Mouse (Mus musculus) kidney, adult 9 months (tissue): ENCODE results near the gene Gimd1.

Experiments
- DNase-seq: peaks from one replicate; pipeline ENCODE4 v3.0.0; 2022

Gimd1 gene

DNA sequence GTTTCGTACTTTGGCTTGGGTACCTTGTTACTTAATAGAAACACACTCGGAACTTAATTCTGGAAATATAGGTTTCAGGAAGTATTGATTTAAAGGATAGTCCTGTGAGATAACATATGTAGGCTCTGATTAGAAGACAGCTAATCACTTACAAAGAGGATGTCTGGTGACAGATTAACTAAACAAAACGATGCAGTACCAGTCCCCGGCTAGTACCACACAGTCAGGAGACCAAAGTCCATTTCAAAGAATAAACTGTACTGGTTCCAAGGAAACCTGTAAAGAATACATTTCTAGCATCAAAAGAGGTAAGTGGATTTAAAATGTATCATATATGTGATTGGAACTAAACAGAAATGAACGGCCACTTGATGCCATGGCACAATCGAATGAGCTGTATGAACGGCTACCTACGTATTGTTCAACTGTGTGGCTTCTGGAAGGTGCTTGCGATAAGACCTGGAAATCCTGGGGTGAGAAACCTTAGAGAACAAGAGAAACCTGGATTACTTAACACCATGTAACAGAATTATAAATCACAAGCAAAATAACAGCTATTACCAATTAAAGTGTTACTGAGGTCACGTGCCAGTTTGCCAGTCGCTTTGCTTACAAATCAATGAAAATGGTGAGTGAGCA lies at the start of gene Gimd1:
Gimd1 (plus strand) TSS at position 220 of the 639 bp plus-strand sequence.
- DNase-seq: peak; percentile 36

DNA sequence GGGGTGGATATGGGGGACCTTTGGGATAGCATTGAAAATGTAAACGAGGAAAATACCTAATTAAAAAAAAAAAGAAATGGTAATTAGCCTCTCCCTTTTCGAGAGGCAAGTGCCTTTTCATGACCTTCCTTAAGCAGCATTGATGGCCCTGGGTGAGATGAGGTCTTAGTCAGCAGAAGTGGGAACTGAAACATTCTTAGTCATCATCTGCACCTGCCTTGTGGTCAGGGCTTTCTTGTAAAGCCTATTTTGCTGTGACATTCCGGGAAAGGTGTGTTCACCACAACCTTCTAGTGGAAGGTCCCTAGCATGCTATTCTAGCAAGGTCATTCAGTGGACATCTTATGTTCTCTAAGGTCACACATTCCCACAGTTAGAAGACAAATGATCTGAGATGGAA lies 48.4 kb upstream of the Gimd1 start:
- no peak for DNase-seq

DNA sequence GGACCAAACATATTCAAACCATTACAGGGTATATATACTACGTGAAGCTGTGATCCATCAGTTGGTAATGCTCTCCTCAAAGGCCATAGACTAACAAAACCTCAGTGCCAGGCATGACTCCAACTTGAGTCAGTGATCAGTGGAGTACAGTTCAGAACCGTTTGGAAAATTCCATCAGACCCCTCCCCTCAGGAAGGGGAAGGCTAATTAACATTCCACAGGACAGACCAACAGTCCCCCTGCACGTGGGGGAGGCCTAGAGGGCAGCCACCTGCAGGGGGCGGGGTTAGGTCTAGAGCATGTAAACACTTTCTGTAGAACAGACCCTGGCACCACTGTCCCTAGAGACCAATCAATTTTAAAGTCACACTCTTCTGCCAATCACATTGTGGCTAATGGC lies 47.3 kb upstream of the Gimd1 start:
- no peak for DNase-seq

DNA sequence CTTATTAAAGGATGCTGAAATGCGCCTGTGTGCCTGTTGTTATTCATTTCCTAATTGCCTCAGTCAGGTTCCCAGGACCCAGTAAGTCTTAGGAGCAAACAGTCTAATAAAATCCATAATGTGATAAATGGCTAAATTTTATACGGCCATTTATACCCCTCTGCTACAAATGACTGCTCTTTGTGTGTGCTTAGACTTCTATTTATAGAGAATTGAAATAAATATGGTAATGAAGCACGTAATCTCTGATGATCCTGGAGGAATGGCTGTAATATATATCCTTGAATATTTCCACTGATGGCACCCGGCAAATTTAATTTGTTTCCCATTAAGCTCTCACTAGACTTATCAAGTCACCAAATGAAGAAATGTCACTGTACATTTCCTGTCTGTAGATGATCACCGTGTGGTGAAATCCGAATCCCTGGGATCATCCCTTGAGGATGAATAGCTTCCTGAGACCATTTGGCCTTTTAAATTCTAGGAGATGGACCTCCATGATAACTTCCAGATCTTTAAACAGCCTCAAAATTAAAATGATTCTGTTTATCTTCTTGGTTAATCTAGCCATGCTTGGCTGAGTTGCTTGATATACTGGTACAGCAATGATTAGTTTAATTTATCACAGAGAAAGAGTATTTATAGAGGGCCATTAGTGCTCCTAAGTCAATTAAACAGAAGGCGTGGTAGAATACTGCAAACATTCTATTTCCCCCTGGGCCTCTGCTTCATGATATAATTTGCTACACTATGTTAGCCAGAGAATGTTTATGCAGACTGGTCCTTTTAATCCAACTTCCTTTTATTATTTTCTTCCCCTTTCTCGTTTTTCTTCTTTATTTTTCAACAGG lies 44.3 kb upstream of the Gimd1 start:
- no peak for DNase-seq

DNA sequence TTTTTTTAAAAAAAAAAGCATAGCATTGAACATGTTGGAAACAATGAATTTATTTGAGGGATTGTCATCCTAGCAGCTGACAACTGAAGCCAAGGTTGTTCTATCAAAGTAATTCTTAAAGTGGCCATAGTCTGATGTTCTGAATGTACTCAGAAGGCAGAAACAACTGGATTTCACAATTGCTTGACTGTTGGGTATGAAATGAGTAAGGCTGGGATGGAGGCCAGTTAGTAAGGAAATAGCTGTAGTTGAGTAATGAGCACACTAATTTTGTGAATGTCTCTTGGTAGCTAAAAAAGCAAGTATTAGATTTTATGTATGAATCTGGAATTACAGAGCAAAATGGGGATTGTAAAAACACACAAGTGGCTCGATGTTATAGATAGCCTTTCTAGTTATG lies 41.5 kb upstream of the Gimd1 start:
- no peak for DNase-seq

DNA sequence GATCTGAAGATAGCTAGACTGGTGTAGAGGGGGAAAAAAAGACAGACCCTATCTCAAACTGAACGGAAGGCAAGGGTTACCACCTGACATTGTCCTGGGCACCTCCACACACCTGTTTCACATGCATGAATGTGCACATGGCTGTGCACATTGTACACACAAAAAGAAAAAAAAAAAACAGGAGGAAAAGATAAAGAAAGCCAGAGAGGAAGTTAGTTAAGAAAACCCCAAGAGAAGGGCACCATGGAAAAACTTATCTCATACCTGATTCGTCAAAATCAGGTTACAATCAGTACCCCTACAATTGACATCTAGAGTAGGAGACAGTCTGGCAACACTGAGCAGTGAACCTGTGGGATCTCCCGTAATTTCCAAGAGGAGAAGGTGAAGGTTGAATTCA lies 39.6 kb upstream of the Gimd1 start:
- DNase-seq: no peak

DNA sequence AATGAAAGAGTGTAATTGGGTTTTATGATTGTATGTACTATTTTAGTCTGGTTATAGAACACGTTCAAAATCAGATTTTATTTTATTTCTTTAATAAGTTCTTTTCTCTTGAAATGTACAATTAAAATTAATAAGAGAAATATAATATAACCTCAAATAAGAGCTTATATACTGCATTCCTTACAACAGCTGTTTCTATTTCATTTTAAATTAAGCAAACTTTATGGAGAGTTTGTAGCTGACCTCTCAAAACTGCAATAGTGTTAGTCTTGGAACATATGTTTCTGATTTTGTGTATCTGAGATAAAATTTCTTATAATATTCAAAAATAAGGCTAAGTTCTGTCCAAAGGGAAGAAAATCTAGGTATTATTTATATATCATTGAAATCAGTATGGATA lies 39.0 kb upstream of the Gimd1 start:
- no peak for DNase-seq

DNA sequence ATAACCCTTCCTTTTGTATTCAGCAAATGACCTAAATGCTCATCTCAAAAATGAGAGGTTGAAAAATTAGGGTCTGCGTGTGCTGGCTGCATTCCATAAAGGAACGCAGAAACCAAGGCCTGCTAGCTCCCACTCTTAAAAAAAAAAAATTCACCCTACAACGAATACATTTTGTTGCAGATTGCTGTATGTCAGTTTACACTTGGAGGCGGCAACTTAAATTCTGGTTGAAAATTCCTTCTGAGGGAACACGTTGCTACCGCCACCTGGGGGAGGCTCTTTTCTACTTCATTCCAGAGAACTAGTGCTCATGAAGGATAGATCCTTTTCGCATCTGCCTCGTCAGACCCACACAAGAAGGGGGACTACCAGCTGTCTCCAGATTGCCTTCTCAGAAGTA lies 879 bp upstream of the Gimd1 start:
- DNase-seq: no peak

DNA sequence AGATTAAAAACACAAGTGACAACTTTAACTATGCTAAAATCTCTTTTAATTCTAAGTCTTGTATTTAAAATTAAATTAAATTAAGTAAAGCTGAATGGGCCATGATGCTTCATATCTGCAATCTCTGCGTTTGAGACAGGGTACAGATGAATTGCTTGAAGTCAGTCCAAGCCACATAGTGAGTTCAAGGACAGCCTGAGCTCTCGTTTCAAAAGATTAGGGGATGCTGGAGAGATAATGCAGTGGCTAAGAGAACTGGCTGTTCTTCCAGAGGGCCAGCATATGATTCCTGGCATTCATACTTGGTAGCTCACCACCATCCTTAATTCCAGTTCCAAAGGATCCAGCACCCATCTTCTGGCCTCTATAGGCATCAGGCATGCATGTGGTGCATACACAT lies 3.6 kb downstream of the Gimd1 start:
- no peak for DNase-seq

DNA sequence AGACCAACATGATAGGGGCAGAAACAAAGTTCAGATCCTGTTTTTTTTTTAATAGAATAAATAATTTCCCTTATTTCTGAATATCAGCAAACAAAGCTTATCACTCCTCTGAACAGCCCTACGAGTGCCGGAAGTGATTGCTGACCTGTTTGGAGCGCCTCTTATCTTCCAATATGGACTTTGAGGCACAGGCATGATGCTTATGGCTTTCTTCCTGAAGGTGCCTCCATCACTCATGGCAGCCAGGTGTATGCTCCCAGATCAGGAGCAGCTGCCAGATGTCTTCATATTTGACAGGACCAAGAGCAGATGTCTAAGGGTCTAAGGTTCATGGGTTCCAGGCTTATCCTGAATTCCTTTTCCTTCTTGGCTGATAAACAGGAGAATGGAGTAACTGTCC lies 7.5 kb downstream of the Gimd1 start:
- no peak for DNase-seq

DNA sequence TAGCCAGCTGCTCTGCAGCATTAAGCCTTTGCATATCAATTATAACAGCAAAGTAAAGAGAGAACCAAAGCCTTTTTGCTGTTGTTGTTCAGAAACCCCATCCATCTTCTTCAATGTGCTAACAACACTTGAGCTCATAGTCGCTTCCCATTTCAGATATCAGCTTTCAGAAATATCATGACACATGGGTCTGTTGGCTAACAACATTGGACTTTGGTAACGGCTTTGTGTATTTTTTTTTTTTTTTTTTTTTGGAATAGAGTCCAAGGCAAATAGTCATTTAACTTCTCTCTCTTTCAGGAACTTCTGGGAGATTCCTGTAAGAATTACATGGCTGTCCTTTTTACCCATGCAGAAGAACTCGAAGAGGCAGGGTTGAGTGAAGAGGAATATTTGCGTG lies 14.5 kb downstream of the Gimd1 start:
- DNase-seq: no peak

DNA sequence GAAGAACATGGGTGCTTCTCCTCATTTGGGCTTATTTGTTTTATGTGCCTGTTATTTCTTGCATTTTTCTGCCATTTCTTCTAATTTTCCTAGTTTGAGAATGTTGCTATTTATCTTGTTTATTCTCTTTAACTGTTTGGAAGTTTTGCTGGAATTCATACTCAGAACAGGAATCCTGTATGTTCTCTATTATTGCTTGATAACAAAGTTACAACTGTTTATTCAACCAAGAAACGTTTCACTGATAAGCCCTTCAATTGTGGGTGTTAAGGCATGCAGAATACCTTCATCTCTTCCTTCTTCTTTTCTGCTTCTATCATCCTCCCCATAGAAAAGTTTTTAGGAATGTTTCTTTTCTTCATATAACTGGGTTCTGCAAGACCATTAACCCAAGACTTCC lies 17.2 kb downstream of the Gimd1 start:
- DNase-seq: no peak

DNA sequence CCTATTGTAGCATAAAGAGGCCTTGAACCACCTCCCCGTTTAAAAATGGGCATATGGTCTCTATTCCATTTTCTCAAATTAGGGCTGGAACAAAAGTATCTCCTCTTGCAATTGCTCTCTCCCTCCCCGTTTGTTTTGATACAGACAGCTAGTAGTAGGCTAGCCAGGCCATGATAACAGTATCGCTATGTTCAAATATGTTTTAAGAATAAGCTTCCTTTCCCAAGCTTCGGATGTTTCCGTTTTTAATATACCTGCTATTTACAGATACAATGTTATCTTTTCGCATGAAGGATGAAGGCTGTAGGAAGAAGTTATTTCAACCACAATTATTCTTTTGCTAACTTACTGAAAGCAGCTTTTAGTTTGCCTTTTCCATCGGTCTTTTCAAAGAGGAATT lies 19.7 kb downstream of the Gimd1 start:
- no peak for DNase-seq

DNA sequence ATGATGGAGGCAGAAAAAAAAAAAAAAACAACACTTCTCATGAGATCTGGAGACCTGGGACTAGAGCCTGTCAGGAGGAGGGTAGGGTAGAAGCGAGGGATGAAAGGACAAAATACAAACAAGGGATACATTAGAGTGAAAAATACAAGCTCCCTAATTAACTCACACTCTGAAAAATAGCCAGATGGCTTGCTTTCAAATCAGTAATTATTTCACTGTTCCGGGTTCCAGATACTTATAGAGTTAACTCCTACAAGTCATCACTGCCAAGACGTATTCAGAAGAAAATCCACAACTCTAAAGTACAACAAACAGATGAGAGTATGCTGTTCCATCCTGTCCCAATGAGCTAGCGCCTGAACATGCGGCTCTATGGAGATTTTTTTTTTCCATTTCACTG lies 20.6 kb downstream of the Gimd1 start:
- DNase-seq: no peak

DNA sequence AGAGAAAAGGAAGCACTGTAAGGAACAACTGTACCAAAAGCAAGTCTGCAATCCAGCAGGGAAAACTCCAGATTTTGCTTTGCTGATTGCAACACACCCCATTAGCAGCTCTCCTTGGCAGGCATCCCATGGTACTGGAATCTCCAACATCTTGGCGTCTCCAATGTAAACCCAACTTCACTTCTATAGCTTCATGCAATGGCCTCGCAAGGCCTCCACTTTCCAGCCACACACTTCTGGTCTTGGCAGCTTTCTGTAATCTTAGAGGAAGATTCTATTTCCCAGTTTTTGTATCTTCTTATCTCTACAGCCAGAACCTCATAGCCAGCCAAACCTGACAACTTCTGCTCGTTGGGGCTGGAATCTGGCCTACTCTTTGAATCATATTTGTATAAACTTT lies 22.2 kb downstream of the Gimd1 start:
- DNase-seq: no peak

DNA sequence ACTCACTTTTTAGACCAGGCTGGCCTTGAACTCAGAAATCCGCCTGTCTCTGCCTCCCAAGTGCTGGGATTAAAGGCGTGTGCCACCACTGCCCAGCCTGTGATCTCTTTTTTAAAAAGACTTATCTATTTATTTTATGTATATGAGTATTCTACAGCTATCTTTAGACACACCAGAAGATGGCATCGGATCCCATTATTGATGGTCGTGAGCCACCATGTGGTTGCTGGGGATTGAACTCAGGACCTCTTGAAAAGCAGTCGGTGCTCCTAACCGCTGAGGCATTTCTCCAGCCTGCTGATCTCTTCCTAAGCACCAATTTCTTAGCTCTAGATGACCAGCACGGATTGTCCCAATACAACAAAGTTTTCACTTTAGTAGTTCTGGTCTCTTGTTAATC lies 24.3 kb downstream of the Gimd1 start:
- no peak for DNase-seq

DNA sequence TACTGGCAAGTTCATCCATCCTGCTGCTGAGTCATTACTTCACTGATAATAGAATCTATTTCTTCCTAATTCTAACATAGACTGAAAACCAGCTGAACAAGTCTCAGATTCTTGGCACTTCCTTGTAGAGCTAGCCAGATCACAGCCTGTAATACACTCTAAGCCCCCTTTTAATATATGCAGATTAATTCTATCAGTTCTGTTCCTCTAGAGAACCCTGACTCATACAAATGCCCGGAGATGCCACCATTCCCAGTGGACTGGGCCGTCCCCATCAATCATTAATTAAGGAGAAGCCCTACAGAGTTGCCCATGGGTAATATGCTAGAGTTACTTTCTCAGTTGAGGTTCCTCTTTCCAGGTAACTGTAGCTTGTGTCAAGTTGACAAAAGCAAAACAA lies 26.3 kb downstream of the Gimd1 start:
- peak; percentile 1 for DNase-seq

DNA sequence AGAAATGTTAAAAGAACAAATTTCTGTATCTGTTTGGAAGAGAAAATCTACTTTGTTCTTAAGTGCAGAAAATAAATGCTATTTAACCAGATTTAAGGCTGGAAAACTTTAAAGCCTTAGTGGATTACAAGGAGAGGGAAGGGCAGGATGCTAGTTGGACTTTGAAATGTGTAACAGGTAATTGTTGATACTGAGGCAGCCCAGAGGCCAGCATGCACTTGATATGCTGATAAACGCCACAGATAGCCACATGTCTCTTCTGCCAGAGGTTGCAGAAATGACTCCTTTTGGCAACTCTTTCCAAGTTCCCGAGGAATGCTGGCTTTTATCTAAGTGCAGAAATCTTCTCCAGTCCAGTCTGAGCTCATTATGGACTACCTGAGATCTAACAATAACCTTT lies 47.9 kb downstream of the Gimd1 start:
- no peak for DNase-seq

DNA sequence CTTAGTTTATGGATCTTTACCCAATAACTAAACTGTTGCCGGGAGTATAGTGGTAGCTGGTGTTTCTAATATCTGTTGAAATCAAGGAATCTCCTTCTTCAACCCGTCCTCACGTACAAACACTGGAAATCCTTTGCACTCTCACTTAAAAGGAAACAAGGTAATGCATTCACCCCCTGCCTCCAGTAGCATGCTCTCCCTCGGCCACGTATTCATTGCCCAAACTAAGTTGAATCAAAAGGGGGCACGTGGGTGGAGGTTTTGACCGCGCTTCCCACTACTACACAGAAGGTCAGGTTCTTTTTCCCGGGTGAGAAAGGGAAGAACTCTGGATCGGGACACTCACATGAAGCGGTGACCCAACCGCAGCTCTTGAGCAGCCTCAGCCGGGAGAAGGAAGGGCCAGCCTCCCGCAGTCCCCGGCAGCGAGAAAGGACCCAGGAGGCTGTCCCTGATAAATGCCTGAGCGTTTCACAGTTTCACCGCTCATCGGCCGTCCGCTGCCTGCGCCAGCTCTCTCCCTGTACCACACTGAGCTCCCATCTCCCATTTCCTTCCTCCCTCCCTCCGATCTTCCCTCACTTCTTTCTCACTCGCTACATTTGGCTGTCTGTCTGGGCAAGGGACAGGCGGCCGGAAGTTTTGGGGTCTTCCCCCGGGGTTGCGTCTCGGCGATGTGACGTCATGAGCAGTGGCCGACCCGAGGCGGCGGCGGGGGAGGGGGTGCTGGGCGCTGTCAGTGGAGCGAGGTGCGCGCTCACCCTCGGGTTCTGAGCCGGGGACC lies 54.0 kb downstream of the Gimd1 start, which contains the start of gene Tbck:
Tbck (plus strand) TSS at position 698 of the 784 bp plus-strand sequence.
- DNase-seq: peak; percentile 95

DNA sequence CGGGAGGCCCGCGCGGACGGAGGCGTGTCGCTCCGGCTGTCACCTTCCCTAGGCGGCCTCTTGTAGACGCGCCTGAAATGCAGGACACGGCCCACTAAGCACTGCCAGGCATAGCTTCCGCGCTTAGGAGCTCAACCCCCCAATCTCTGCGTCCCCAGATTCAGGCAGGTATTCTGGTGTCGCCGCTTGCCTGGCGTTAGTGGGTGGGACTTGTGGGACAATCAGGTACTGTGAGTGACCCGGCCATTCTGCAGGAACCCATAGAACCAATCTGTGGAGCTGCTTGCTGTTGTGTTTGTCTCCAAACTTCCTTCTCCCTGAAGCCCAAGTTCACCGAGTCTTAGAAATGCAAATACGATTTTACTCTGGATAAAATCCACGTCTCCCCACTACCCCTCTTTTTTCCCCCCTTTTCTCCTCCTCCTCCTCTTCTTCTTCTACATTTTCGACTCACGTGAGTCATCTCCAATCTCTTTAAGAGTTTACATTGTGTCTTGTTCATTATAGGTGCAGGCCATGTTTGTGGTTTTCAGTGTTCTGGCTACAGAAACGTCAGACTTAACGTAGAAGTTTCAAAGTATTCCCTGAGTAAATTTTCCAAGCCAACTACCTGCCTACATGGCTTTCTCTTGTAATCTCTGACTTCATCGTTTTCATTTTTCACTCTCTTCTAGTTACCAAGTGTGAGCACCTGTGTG lies 54.8 kb downstream of the Gimd1 start, which contains the start of gene Aimp1:
Aimp1 (minus strand) TSS at position 140 of the 698 bp plus-strand sequence.
- DNase-seq: no peak
